Mouse (Mus musculus): ENCODE measurements at regions not wholly inside any gene's neighbourhood (a gene's known extent, or its start where the extent isn't known, plus 50 kb on each side); places are given as distances from the start of the nearest gene placed in this dataset.

- no peak for DNase-seq (ENCODE audit: low read depth in 1 of 2, low spot score in 2 of 2)
- no peaks in the 10 kb centered on the region for H3K27me3 ChIP-seq (ENCODE audit: control insufficient read depth, insufficient read depth, low read length)
- H3K27ac ChIP-seq (ENCODE audit: insufficient read depth, low read length) = no peak overlapping the region
- H3K4me1 ChIP-seq (ENCODE audit: control insufficient read depth, insufficient read depth, insufficient read length) = no peaks in the 10 kb centered on the region
- WGBS = 90% methylated on average over 2 of the region's 2 CpGs
- TF ChIP-seq CTCF (IDR thresholded peaks at IDR 0.05; ENCODE audit: extremely low read depth, insufficient read depth, insufficient read length, insufficient replicate concordance) (no peak), POLR2A (IDR thresholded peaks at IDR 0.05; ENCODE audit: low read depth, low read length) (no peak)
- H3K4me3 ChIP-seq (ENCODE audit: extremely low read depth, insufficient read depth, insufficient read length) = no peak overlapping the region
- H3K36me3 ChIP-seq (ENCODE audit: control insufficient read depth, insufficient read depth, low read length) = no peaks in the 10 kb centered on the region
Observed at GRCm38 (mm10) chr6:47354515-47354914, 98.7 kb upstream of the Cul1 start.

GRCm38 (mm10) chr6:47355500-47355899 lies 97.7 kb upstream of the Cul1 start:
- no peak overlapping the region for H3K4me3 ChIP-seq (ENCODE audit: extremely low read depth, insufficient read depth, insufficient read length)
- H3K4me1 ChIP-seq (ENCODE audit: control insufficient read depth, insufficient read depth, insufficient read length) = no peaks in the 10 kb centered on the region
- no peaks in the 10 kb centered on the region for H3K36me3 ChIP-seq (ENCODE audit: control insufficient read depth, insufficient read depth, low read length)
- no peak for TF ChIP-seq POLR2A (IDR thresholded peaks at IDR 0.05; ENCODE audit: low read depth, low read length)
- H3K27ac ChIP-seq (ENCODE audit: insufficient read depth, low read length) = no peak overlapping the region
- no peak for DNase-seq (ENCODE audit: low read depth in 1 of 2, low spot score in 2 of 2)
- WGBS = 75% methylated on average over 7 of the region's 7 CpGs
- no peaks in the 10 kb centered on the region for H3K27me3 ChIP-seq (ENCODE audit: control insufficient read depth, insufficient read depth, low read length)

- TF ChIP-seq CTCF (IDR thresholded peaks at IDR 0.05; ENCODE audit: extremely low read depth, insufficient read depth, insufficient read length, insufficient replicate concordance) (no peak), POLR2A (IDR thresholded peaks at IDR 0.05; ENCODE audit: low read depth, low read length) (no peak)
- DNase-seq (ENCODE audit: low read depth in 1 of 2, low spot score in 2 of 2) = no peak
- WGBS = 89% methylated on average over 7 of the region's 7 CpGs
- Histone ChIP-seq H3K4me3 (ENCODE audit: extremely low read depth, insufficient read depth, insufficient read length) (no peak overlapping the region), H3K27me3 (ENCODE audit: control insufficient read depth, insufficient read depth, low read length) (no peaks in the 10 kb centered on the region), H3K27ac (ENCODE audit: insufficient read depth, low read length) (no peak overlapping the region), H3K36me3 (ENCODE audit: control insufficient read depth, insufficient read depth, low read length) (no peaks in the 10 kb centered on the region), H3K4me1 (ENCODE audit: control insufficient read depth, insufficient read depth, insufficient read length) (no peaks in the 10 kb centered on the region)
Observed at GRCm38 (mm10) chr6:47356500-47356899, 96.7 kb upstream of the Cul1 start.

- DNase-seq (ENCODE audit: low read depth in 1 of 2, low spot score in 2 of 2) = peak in 1 of 2 experiments; percentile 8
- no peak for TF ChIP-seq POLR2A (IDR thresholded peaks at IDR 0.05; ENCODE audit: low read depth, low read length)
- peak; percentile 21; the same call in 1 of the 2 replicates for TF ChIP-seq CTCF (IDR thresholded peaks at IDR 0.05; ENCODE audit: extremely low read depth, insufficient read depth, insufficient read length, insufficient replicate concordance)
Observed at GRCm38 (mm10) chr6:47358686-47359085, 94.5 kb upstream of the Cul1 start.

GRCm38 (mm10) chr6:47364002-47364401 lies 89.2 kb upstream of the Cul1 start:
- TF ChIP-seq POLR2A (IDR thresholded peaks at IDR 0.05; ENCODE audit: low read depth, low read length) (no peak), CTCF (IDR thresholded peaks at IDR 0.05; ENCODE audit: extremely low read depth, insufficient read depth, insufficient read length, insufficient replicate concordance) (no peak)
- WGBS = 93% methylated on average over 1 of the region's 1 CpGs
- Histone ChIP-seq H3K36me3 (ENCODE audit: control insufficient read depth, insufficient read depth, low read length) (no peaks in the 10 kb centered on the region), H3K4me3 (ENCODE audit: extremely low read depth, insufficient read depth, insufficient read length) (no peak overlapping the region), H3K4me1 (ENCODE audit: control insufficient read depth, insufficient read depth, insufficient read length) (no peaks in the 10 kb centered on the region), H3K27me3 (ENCODE audit: control insufficient read depth, insufficient read depth, low read length) (no peaks in the 10 kb centered on the region), H3K27ac (ENCODE audit: insufficient read depth, low read length) (no peak overlapping the region)
- DNase-seq (ENCODE audit: low read depth in 1 of 2, low spot score in 2 of 2) = no peak

More at GRCm38 (mm10) chr6:47358686-47359085, 94.5 kb upstream of the Cul1 start:
- WGBS = 48% methylated on average over 2 of the region's 2 CpGs
- Histone ChIP-seq H3K36me3 (ENCODE audit: control insufficient read depth, insufficient read depth, low read length) (no peaks in the 10 kb centered on the region), H3K27me3 (ENCODE audit: control insufficient read depth, insufficient read depth, low read length) (no peaks in the 10 kb centered on the region), H3K27ac (ENCODE audit: insufficient read depth, low read length) (no peak overlapping the region), H3K4me3 (ENCODE audit: extremely low read depth, insufficient read depth, insufficient read length) (no peak overlapping the region), H3K4me1 (ENCODE audit: control insufficient read depth, insufficient read depth, insufficient read length) (no peaks in the 10 kb centered on the region)

GRCm38 (mm10) chr6:47364556-47364955 lies 88.6 kb upstream of the Cul1 start:
- H3K36me3 ChIP-seq (ENCODE audit: control insufficient read depth, insufficient read depth, low read length) = no peaks in the 10 kb centered on the region
- DNase-seq (ENCODE audit: low read depth in 1 of 2, low spot score in 2 of 2) = no peak
- no peaks in the 10 kb centered on the region for H3K4me1 ChIP-seq (ENCODE audit: control insufficient read depth, insufficient read depth, insufficient read length)
- TF ChIP-seq POLR2A (IDR thresholded peaks at IDR 0.05; ENCODE audit: low read depth, low read length) = no peak
- no peak for TF ChIP-seq CTCF (IDR thresholded peaks at IDR 0.05; ENCODE audit: extremely low read depth, insufficient read depth, insufficient read length, insufficient replicate concordance)
- no peak overlapping the region for H3K27ac ChIP-seq (ENCODE audit: insufficient read depth, low read length)
- H3K4me3 ChIP-seq (ENCODE audit: extremely low read depth, insufficient read depth, insufficient read length) = no peak overlapping the region
- WGBS = 81% methylated on average over 2 of the region's 2 CpGs
- no peaks in the 10 kb centered on the region for H3K27me3 ChIP-seq (ENCODE audit: control insufficient read depth, insufficient read depth, low read length)

GRCm38 (mm10) chr6:47365651-47366645 lies 87.2 kb upstream of the Cul1 start:
- 87% methylated on average over 5 of the region's 5 CpGs for WGBS
- Histone ChIP-seq H3K4me3 (ENCODE audit: extremely low read depth, insufficient read depth, insufficient read length) (no peak overlapping the region), H3K27ac (ENCODE audit: insufficient read depth, low read length) (no peak overlapping the region)

More at GRCm38 (mm10) chr6:47365651-47366645, 87.2 kb upstream of the Cul1 start:
- no peaks in the 10 kb centered on the region for H3K36me3 ChIP-seq (ENCODE audit: control insufficient read depth, insufficient read depth, low read length)
- TF ChIP-seq POLR2A (IDR thresholded peaks at IDR 0.05; ENCODE audit: low read depth, low read length) (no peak), CTCF (IDR thresholded peaks at IDR 0.05; ENCODE audit: extremely low read depth, insufficient read depth, insufficient read length, insufficient replicate concordance) (no peak)
- H3K4me1 ChIP-seq (ENCODE audit: control insufficient read depth, insufficient read depth, insufficient read length) = no peaks in the 10 kb centered on the region
- DNase-seq (ENCODE audit: low read depth in 1 of 2, low spot score in 2 of 2) = no peak
- H3K27me3 ChIP-seq (ENCODE audit: control insufficient read depth, insufficient read depth, low read length) = no peaks in the 10 kb centered on the region
